Mouse (Mus musculus): ENCODE results near the gene Angptl8. TPM values are rescaled to one million over a fixed set of nuclear protein-coding genes. Genes with fewer than 3 reads are reported as not detected.
"Not testable (repeated sequence)": the region's sequence is repeated elsewhere in the genome, so short reads cannot be mapped to it uniquely, and the experiment has no call there.

Angptl8 gene
- polyA plus RNA-seq (2012; rRNA removed), result not detected in 2 replicates

DNA sequence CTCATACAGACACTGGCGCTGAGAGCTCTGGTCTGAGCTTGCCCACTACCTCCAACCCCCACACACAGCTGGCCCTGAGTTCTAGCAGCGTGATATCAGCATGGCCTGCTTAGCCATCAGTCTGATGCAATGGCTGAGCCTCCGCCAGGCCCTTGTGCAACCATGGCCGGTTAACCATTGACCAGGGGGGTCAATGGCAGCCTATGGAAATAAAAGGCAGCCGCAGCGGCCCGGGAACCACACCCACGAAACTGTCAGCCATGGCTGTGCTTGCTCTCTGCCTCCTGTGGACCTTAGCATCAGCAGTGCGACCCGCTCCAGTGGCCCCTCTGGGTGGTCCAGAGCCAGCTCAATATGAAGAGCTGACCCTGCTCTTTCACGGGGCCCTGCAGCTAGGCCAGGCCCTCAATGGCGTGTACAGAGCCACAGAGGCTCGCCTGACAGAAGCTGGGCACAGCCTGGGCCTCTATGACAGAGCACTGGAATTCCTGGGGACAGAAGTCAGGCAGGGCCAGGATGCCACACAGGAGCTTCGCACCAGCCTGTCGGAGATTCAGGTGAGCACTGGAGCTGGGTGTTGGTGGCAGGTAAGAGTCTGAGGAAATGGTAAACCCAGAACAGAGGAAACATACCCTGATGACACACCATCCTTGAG, at the start of gene Angptl8:
Angptl8 (plus strand) TSS at position 253 of the 655 bp plus-strand sequence.
- Histone ChIP-seq H3K36me3 (ENCODE audit: control insufficient read depth, insufficient read depth, low read length) (peaks cover 2% of the 10 kb centered on the region; the same call in 1 of the 2 replicates), H3K27me3 (ENCODE audit: control insufficient read depth, insufficient read depth, low read length) (no peaks in the 10 kb centered on the region), H3K27ac (ENCODE audit: control insufficient read depth, insufficient read depth, low read depth, low read length) (no peak within 1 kb of the TSS), H3K4me1 (ENCODE audit: control insufficient read depth, insufficient read depth, low read length) (no peaks in the 10 kb centered on the region; the same call in 1 of the 2 replicates), H3K4me3 (ENCODE audit: control insufficient read depth, low read depth, low read length) (no peak within 1 kb of the TSS)
- no peak for TF ChIP-seq POLR2A (IDR thresholded peaks at IDR 0.05; ENCODE audit: control insufficient read depth, low read depth, low read length)
- no peak for TF ChIP-seq CTCF (IDR thresholded peaks at IDR 0.05; ENCODE audit: control insufficient read depth, insufficient read depth, insufficient replicate concordance, low read depth, low read length)

GRCm38 (mm10) chr9:21786309-21786708, 49.0 kb upstream of the Angptl8 start:
- H3K4me1 ChIP-seq (ENCODE audit: control insufficient read depth, insufficient read depth, low read length); H3K36me3 ChIP-seq (ENCODE audit: control insufficient read depth, insufficient read depth, low read length); H3K27ac ChIP-seq (ENCODE audit: control insufficient read depth, insufficient read depth, low read depth, low read length); H3K27me3 ChIP-seq (ENCODE audit: control insufficient read depth, insufficient read depth, low read length); H3K4me3 ChIP-seq (ENCODE audit: control insufficient read depth, low read depth, low read length): not testable (repeated sequence)

- TF ChIP-seq POLR2A (IDR thresholded peaks at IDR 0.05; ENCODE audit: control insufficient read depth, low read depth, low read length), result no peak
- TF ChIP-seq CTCF (IDR thresholded peaks at IDR 0.05; ENCODE audit: control insufficient read depth, insufficient read depth, insufficient replicate concordance, low read depth, low read length), result peak; percentile 68
- Histone ChIP-seq H3K36me3 (ENCODE audit: control insufficient read depth, insufficient read depth, low read length) (no peaks in the 10 kb centered on the region), H3K27ac (ENCODE audit: control insufficient read depth, insufficient read depth, low read depth, low read length) (no peak overlapping the region; the same call in 1 of the 2 replicates), H3K27me3 (ENCODE audit: control insufficient read depth, insufficient read depth, low read length) (no peaks in the 10 kb centered on the region), H3K4me1 (ENCODE audit: control insufficient read depth, insufficient read depth, low read length) (peaks cover 3% of the 10 kb centered on the region; the same call in 1 of the 2 replicates), H3K4me3 (ENCODE audit: control insufficient read depth, low read depth, low read length) (no peak overlapping the region)
Measured at GRCm38 (mm10) chr9:21786906-21787305, 48.4 kb upstream of the Angptl8 start.

DNA sequence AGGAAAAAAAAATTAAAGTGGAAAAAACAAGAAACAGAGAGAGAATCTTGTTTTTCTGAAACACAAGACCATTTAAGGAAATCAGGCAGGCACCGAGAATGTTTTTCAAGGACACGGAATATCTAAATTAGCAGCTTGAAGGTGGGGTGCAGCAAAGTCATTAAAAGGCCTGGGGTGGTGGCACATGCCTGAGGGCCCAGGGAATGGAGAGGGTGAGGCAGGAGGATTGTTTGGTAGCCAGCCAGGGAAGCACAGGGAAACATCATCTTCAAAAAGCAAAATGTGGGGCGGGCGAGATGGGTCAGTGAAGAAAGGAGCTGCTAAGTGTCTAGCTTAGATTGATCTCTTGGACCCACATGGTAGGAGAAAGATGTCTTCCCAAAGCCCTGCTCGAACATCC, 47.7 kb upstream of the Angptl8 start:
- Histone ChIP-seq H3K27me3 (ENCODE audit: control insufficient read depth, insufficient read depth, low read length) (no peaks in the 10 kb centered on the region), H3K36me3 (ENCODE audit: control insufficient read depth, insufficient read depth, low read length) (no peaks in the 10 kb centered on the region), H3K4me1 (ENCODE audit: control insufficient read depth, insufficient read depth, low read length) (peaks cover 3% of the 10 kb centered on the region; the same call in 1 of the 2 replicates), H3K27ac (ENCODE audit: control insufficient read depth, insufficient read depth, low read depth, low read length) (peak overlapping the region; percentile 67), H3K4me3 (ENCODE audit: control insufficient read depth, low read depth, low read length) (no peak overlapping the region)
- TF ChIP-seq POLR2A (IDR thresholded peaks at IDR 0.05; ENCODE audit: control insufficient read depth, low read depth, low read length) (no peak), CTCF (IDR thresholded peaks at IDR 0.05; ENCODE audit: control insufficient read depth, insufficient read depth, insufficient replicate concordance, low read depth, low read length) (no peak)

DNA sequence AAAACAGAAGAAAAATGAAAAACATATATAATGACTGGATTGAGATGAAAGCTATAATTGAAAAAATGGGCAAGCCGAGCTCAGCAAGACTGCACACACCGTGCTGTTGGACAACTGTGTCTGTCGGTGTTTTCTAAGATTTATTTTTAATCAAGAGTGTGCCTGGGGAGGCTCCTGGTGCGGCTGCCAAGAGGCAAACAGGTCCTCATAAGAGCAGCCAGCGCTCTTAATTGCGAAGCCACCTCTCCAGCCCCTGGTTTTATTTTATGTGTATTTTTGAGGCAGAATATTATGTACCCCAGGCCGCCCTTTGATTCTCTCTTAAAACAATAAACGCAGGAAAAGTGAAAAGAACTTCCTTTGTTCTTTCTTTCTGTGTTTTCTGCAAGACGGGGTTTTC, 47.1 kb upstream of the Angptl8 start:
- Histone ChIP-seq H3K4me3 (ENCODE audit: control insufficient read depth, low read depth, low read length) (no peak overlapping the region), H3K27me3 (ENCODE audit: control insufficient read depth, insufficient read depth, low read length) (no peaks in the 10 kb centered on the region), H3K27ac (ENCODE audit: control insufficient read depth, insufficient read depth, low read depth, low read length) (no peak overlapping the region; the same call in 1 of the 2 replicates), H3K4me1 (ENCODE audit: control insufficient read depth, insufficient read depth, low read length) (peaks cover 3% of the 10 kb centered on the region; the same call in 1 of the 2 replicates), H3K36me3 (ENCODE audit: control insufficient read depth, insufficient read depth, low read length) (no peaks in the 10 kb centered on the region)
- no peak for TF ChIP-seq CTCF (IDR thresholded peaks at IDR 0.05; ENCODE audit: control insufficient read depth, insufficient read depth, insufficient replicate concordance, low read depth, low read length)
- TF ChIP-seq POLR2A (IDR thresholded peaks at IDR 0.05; ENCODE audit: control insufficient read depth, low read depth, low read length), result no peak

DNA sequence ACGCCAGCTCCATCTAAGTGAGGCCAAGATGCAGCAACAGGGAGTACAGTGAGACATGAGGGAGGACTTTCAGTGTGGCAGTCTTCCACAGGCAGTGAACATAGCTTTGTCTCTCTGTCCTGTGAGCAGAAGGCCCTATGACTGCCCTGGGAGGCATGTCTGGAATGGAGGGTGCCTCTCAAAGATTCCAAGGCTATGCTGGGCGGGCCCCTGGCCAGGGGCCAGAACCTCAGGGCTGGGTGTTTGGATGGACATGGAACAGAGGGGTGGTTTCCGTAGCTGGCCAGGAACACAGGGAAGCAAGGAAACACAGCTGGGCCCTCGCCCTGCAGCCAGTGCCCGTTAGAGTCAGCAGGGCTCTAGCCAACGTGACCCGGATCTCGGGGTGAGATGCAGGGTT, 43.4 kb upstream of the Angptl8 start:
- H3K27ac ChIP-seq (ENCODE audit: control insufficient read depth, insufficient read depth, low read depth, low read length), result peak overlapping the region; percentile 5
- TF ChIP-seq CTCF (IDR thresholded peaks at IDR 0.05; ENCODE audit: control insufficient read depth, insufficient read depth, insufficient replicate concordance, low read depth, low read length) (no peak), POLR2A (IDR thresholded peaks at IDR 0.05; ENCODE audit: control insufficient read depth, low read depth, low read length) (no peak)
- no peaks in the 10 kb centered on the region for H3K36me3 ChIP-seq (ENCODE audit: control insufficient read depth, insufficient read depth, low read length)
- no peaks in the 10 kb centered on the region for H3K4me1 ChIP-seq (ENCODE audit: control insufficient read depth, insufficient read depth, low read length)
- no peak overlapping the region for H3K4me3 ChIP-seq (ENCODE audit: control insufficient read depth, low read depth, low read length)
- no peaks in the 10 kb centered on the region for H3K27me3 ChIP-seq (ENCODE audit: control insufficient read depth, insufficient read depth, low read length)

- peak overlapping the region; percentile 9 for H3K27ac ChIP-seq (ENCODE audit: control insufficient read depth, insufficient read depth, low read depth, low read length)
- H3K27me3 ChIP-seq (ENCODE audit: control insufficient read depth, insufficient read depth, low read length), result no peaks in the 10 kb centered on the region
- peaks cover 2% of the 10 kb centered on the region for H3K4me1 ChIP-seq (ENCODE audit: control insufficient read depth, insufficient read depth, low read length)
- H3K36me3 ChIP-seq (ENCODE audit: control insufficient read depth, insufficient read depth, low read length), result no peaks in the 10 kb centered on the region
- no peak for TF ChIP-seq CTCF (IDR thresholded peaks at IDR 0.05; ENCODE audit: control insufficient read depth, insufficient read depth, insufficient replicate concordance, low read depth, low read length)
- TF ChIP-seq POLR2A (IDR thresholded peaks at IDR 0.05; ENCODE audit: control insufficient read depth, low read depth, low read length), result no peak
- H3K4me3 ChIP-seq (ENCODE audit: control insufficient read depth, low read depth, low read length), result no peak overlapping the region
Measured at GRCm38 (mm10) chr9:21792644-21793043, 42.7 kb upstream of the Angptl8 start.

DNA sequence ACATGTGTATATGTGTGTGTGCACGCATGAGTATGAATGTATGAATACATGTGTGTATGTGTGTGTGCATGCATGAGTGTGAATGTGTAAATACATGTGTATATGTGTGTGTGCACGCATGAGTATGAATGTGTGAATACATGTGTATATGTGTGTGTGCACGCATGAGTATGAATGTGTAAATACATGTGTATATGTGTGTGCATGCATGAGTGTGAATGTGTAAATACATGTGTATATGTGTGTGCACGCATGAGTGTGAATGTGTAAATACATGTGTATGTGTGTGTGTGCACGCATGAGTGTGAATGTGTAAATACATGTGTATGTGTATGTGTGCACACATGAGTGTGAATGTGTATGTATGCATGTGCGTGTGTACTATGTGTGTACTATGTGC, 41.8 kb upstream of the Angptl8 start:
- not testable (repeated sequence) for H3K4me3 ChIP-seq (ENCODE audit: control insufficient read depth, low read depth, low read length); H3K4me1 ChIP-seq (ENCODE audit: control insufficient read depth, insufficient read depth, low read length); H3K27me3 ChIP-seq (ENCODE audit: control insufficient read depth, insufficient read depth, low read length); H3K36me3 ChIP-seq (ENCODE audit: control insufficient read depth, insufficient read depth, low read length); H3K27ac ChIP-seq (ENCODE audit: control insufficient read depth, insufficient read depth, low read depth, low read length)
